Mouse (Mus musculus) embryonic facial prominence, embryonic 14.5 days (tissue): ENCODE measurements at regions not wholly inside any gene's neighbourhood (a gene's known extent, or its start where the extent isn't known, plus 50 kb on each side); places are given as distances from the start of the nearest gene placed in this dataset.

Experiments
- ATAC-seq: fragments of 200-750 bp; cut with Nextera tagmentation; 2 replicates; pipeline ENCODE4 v1.8.0; 2017; ENCODE audit warnings: low read depth, moderate number of reproducible peaks, moderate TSS enrichment
- DNase-seq: peaks from one replicate; pipeline ENCODE4 v3.0.0-alpha.2; 2015; ENCODE audit warnings: low spot score
- H3K27ac ChIP-seq: fragments of 300-500 bp; sonication (generic); replicated peaks from 2 replicates; pipeline ENCODE4 v1.5.1; 2014; ENCODE audit warnings: low read depth, mild to moderate bottlenecking, low read length, moderate library complexity
- H3K27me3 ChIP-seq: fragments of 300-500 bp; sonication (generic); replicated peaks from 2 replicates; pipeline ENCODE4 v1.6.1; 2014; ENCODE audit warnings: low read length; ENCODE audit not compliant: control insufficient read depth, insufficient read depth
- H3K36me3 ChIP-seq: fragments of 300-500 bp; sonication (generic); 2 replicates; pipeline ENCODE4 v1.6.1; 2014; ENCODE audit warnings: low read length, mixed read lengths; ENCODE audit not compliant: control insufficient read depth, insufficient read depth
- H3K4me1 ChIP-seq: fragments of 300-500 bp; sonication (generic); 2 replicates; pipeline ENCODE4 v1.6.1; 2014; ENCODE audit warnings: antibody characterized with exemption, low read length; ENCODE audit not compliant: control insufficient read depth, insufficient read depth
- H3K4me2 ChIP-seq: fragments of 300-500 bp; sonication (generic); 2 replicates; pipeline ENCODE4 v1.6.1; 2014; ENCODE audit warnings: low read depth, mild to moderate bottlenecking, low read length, moderate library complexity, mixed read lengths
- H3K4me3 ChIP-seq: fragments of 300-500 bp; sonication (generic); 2 replicates; pipeline ENCODE4 v1.5.1; 2014; ENCODE audit warnings: low read depth, mild to moderate bottlenecking, low read length
- H3K9ac ChIP-seq: fragments of 300-500 bp; sonication (generic); 2 replicates; pipeline ENCODE4 v1.6.1; 2014; ENCODE audit warnings: low read depth, mild to moderate bottlenecking, low read length, moderate library complexity, mixed read lengths
- H3K9me3 ChIP-seq: fragments of 300-500 bp; sonication (generic); 2 replicates; pipeline ENCODE4 v1.6.1; 2016; ENCODE audit warnings: low read length; ENCODE audit not compliant: control insufficient read depth
- WGBS: fragments of 180-500 bp; shearing (Covaris S2); extraction: QIAGEN DNeasy Blood & Tissue Kit; methylation state at CpG from one replicate; pipeline ENCODE4 v1.1.7; 2014; 5-methylcytosine and 5-hydroxymethylcytosine counted together

DNA sequence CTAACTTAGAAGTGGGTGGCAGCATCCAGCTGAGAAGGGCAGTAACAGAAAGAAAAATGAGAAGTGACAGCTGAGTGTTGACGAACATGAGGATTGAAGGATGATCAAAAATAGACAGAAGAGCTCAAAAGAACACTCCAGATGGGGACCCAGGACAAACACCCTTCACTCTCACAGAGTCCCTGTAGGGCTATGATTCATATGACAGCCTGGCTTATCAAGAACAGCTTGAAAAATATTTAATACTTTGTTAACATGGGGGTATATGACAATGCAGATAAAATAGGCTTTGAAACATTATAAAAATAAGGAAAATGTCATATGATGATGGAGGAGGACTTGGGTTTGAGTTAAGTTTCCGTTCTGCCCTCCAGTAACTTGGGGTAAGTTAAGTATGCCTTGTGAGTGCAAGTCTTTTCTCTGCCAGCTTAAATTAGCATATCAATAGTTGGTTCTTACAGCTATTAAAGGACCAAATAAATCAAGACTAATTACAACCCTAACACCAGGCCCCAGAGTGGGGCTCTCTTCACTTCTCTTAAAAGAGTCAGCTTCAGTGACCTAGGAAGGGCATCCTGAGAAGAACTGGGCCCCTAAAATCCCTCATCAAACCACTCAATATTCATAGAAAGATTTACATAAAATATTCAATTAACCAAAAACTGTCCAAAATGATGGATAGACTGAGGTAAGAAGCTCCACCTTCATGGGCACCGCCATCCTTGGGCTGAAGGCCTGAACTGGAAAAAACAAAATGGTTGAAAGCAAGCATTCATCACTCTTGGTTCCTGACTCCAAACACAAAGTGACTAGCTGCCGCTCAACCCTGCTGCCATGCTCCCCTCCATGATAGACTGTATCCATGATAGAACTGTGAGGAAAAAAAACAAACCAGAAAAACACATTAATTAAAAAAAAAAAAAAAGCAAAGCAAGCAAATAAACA, 198.6 kb upstream of the Gcfc2 start:
- H3K4me1 ChIP-seq, result no peaks in the 10 kb centered on the region
- no peaks in the 10 kb centered on the region for H3K36me3 ChIP-seq
- ATAC-seq, result no peak
- H3K9me3 ChIP-seq, result no peaks in the 10 kb centered on the region
- H3K9ac ChIP-seq, result no peak overlapping the region
- no peak overlapping the region for H3K4me3 ChIP-seq
- H3K4me2 ChIP-seq, result no peak overlapping the region
- no peaks in the 10 kb centered on the region for H3K27me3 ChIP-seq
- no peak for DNase-seq
- 78% methylated on average over 4 of the region's 4 CpGs for WGBS
- H3K27ac ChIP-seq, result no peak overlapping the region

DNA sequence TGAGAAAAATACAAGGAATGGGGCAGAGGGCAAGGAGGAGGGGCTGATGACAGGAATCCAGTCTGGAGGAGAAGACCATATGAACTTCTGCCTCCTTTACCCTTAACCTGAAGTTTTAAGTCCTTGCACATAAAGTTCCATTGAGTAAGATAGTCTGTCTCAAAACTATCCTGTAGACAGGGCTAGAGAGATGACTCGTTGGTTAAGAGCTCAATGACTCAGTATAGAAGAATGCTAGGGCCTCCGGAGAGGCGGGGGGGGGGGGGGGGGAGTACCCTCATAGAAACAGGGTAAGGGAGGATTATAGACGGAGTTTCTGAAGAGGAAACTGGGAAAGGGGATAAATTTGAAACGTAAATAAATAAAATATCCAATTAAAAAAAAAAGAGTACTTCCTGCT, 191.8 kb upstream of the Gcfc2 start:
- Histone ChIP-seq H3K36me3 (no peaks in the 10 kb centered on the region), H3K9ac (no peak overlapping the region), H3K4me2 (no peak overlapping the region), H3K4me1 (no peaks in the 10 kb centered on the region), H3K27me3 (no peaks in the 10 kb centered on the region), H3K27ac (no peak overlapping the region), H3K4me3 (no peak overlapping the region), H3K9me3 (no peaks in the 10 kb centered on the region)
- 60% methylated on average over 5 of the region's 5 CpGs for WGBS
- ATAC-seq (no peak), DNase-seq (no peak)

DNA sequence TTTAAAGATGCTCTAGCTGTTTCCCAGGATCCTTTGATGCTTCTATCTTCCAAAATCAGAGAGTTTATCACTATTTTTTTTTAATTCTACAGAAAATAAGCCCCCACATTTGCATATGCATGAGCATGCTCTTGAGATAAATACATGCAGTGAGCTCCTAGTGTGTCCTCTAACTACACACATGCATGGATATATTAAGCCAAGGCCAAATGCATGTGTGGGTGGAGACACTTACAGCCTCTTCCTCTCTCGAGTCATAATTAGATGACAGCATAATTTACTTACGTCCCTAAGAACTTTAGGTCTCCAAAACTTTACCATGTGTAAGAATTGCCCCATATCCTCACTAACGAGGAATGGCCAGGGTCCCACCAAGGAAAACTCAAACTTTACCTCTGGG, 189.9 kb upstream of the Gcfc2 start:
- Histone ChIP-seq H3K9me3 (no peaks in the 10 kb centered on the region), H3K9ac (no peak overlapping the region), H3K4me1 (no peaks in the 10 kb centered on the region), H3K4me2 (no peak overlapping the region), H3K36me3 (no peaks in the 10 kb centered on the region), H3K4me3 (no peak overlapping the region), H3K27me3 (no peaks in the 10 kb centered on the region), H3K27ac (no peak overlapping the region)
- DNase-seq (no peak), ATAC-seq (no peak)
- WGBS, result 69% methylated on average over 3 of the region's 3 CpGs

DNA sequence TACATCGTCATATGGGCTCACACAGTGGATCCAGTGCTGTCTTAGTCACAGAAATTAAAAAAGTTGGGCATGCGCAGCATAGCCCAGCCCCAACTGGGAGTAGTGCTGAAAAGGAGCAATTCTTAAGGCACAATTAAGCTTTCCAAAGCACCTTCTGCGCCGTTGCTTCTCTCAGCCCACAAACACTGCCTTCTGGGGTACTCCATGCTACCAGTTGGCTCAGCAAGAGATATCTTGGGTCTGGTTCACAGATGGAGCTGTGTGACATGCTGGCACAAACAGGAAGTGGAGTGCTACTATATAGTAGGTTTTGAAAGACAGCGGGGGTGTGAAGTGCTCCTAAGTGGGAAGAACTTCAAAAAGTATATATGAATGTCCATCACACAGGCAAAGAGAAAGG, 185.0 kb upstream of the Gcfc2 start:
- Histone ChIP-seq H3K4me2 (no peak overlapping the region), H3K9ac (no peak overlapping the region), H3K27me3 (no peaks in the 10 kb centered on the region), H3K4me3 (no peak overlapping the region), H3K36me3 (no peaks in the 10 kb centered on the region), H3K9me3 (no peaks in the 10 kb centered on the region), H3K27ac (no peak overlapping the region), H3K4me1 (no peaks in the 10 kb centered on the region)
- DNase-seq (no peak), ATAC-seq (no peak)
- 84% methylated on average over 5 of the region's 5 CpGs for WGBS

DNA sequence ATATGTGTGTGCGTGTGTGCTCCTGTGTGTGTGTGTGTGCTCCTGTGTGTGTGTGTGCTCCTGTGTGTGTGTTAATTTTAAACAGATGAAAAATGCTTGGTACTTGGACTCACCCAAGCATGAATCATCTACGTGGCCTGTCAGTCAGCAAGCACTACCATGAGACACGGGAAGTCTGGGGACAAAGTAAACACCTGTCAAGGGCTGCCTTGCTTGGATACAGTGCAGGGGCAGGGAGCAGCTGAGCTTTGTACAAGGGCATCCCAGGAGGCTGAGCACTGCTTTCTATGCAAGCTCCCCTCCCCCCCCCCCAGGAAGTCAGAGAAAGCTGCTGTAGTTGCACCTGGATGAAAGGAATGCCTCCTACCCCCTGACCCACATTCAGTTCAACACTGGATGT, 173.8 kb upstream of the Gcfc2 start:
- ATAC-seq, result peak; percentile 77; the same call in 1 of the 2 replicates

DNA sequence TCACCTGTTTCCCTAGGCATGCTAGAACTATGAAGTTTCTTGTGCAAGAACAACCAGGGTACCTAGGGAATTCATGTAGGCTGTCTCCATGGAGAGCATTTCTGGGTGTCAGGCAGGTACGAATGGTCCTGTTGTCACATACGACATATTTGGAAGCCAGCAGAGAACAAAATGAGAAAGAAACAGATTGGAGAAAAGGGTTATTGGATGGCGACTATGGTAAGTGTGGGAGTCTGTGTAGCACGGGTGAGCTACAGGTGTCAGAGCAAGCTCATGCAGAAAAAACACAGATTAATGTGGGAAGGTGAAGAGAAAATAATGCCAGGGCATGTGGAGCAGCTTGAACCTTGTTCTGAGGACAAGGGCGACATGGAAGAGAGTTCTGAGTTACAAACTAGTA, 171.8 kb upstream of the Gcfc2 start:
- no peaks in the 10 kb centered on the region for H3K27me3 ChIP-seq
- no peaks in the 10 kb centered on the region for H3K4me1 ChIP-seq
- no peak overlapping the region for H3K4me2 ChIP-seq
- H3K36me3 ChIP-seq, result no peaks in the 10 kb centered on the region
- no peak for DNase-seq
- H3K9ac ChIP-seq, result no peak overlapping the region
- no peaks in the 10 kb centered on the region for H3K9me3 ChIP-seq
- no peak overlapping the region for H3K27ac ChIP-seq
- no peak for ATAC-seq
- no peak overlapping the region for H3K4me3 ChIP-seq
- WGBS, result 91% methylated on average over 5 of the region's 5 CpGs

More for the DNA sequence above, 173.8 kb upstream of the Gcfc2 start:
- 52% methylated on average over 3 of the region's 3 CpGs for WGBS
- Histone ChIP-seq H3K4me3 (no peak overlapping the region), H3K4me2 (no peak overlapping the region), H3K9me3 (no peaks in the 10 kb centered on the region), H3K27me3 (no peaks in the 10 kb centered on the region), H3K9ac (no peak overlapping the region), H3K4me1 (no peaks in the 10 kb centered on the region), H3K27ac (no peak overlapping the region), H3K36me3 (no peaks in the 10 kb centered on the region)
- DNase-seq, result peak; percentile 32

DNA sequence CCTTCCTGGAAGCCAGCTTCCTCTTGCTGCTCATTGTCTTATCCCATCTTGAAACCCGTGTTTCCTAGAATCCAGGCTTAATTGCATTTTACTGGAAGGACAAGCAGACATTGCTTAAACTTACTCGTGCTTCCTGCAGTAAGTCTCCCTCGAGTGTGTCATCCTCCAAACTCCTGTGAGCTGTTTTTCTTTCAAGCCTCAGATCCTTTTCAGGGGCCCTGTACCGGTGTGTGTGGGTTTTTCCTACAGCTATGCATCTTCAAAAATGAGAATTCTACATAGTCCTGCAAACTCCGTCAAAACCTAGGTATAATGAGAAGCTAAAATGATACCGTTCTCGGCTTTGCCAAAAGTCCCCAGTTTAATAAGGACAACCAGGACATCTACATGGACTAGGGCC, 167.2 kb upstream of the Gcfc2 start:
- Histone ChIP-seq H3K9ac (no peak overlapping the region), H3K36me3 (no peaks in the 10 kb centered on the region), H3K27me3 (no peaks in the 10 kb centered on the region), H3K9me3 (no peaks in the 10 kb centered on the region), H3K4me2 (no peak overlapping the region), H3K4me1 (no peaks in the 10 kb centered on the region), H3K4me3 (no peak overlapping the region), H3K27ac (no peak overlapping the region)
- no peak for ATAC-seq
- DNase-seq, result no peak
- WGBS, result 80% methylated on average over 7 of the region's 7 CpGs

DNA sequence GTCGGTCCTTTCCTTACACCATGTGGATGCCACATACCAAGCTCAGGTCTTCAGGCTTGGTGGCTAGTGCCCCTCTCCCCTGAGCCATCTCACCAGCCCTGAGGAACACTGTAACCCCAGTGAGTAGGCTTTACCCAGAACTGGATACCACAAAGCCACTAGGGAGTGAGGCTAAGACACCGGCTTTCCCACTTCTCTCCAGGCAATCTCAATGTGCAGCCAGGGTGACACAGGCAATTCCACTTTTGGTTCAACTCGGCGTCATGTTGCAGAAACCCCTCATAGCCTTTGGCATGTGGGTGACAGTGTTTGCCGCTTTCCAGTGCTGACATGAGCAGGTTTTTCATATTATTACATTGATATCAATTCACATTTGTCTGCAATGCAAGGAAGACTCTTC, 164.6 kb upstream of the Gcfc2 start:
- Histone ChIP-seq H3K4me2 (no peak overlapping the region), H3K27ac (no peak overlapping the region), H3K9me3 (no peaks in the 10 kb centered on the region), H3K4me3 (no peak overlapping the region), H3K36me3 (no peaks in the 10 kb centered on the region), H3K4me1 (no peaks in the 10 kb centered on the region), H3K9ac (no peak overlapping the region), H3K27me3 (no peaks in the 10 kb centered on the region)
- DNase-seq (no peak), ATAC-seq (no peak)
- 87% methylated on average over 5 of the region's 5 CpGs for WGBS

DNA sequence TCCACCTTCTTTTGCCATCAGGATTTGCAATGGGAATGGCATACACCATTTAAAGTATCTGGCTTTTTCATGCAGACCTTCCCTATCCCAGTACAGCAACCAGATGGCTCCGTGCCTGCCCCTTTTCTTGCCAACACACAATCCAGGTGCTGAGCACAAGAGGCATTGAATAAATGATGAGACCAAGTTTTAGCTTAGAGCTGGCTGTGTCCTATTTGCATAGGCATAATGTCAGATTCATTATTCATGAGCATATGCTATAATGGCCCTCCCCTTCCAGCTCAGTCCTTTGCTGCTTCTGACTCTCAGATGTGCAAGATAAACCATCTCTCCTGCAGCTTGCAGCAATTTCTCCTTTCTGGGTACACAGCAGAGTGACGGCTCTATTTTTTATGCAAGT, 163.3 kb upstream of the Gcfc2 start:
- no peaks in the 10 kb centered on the region for H3K4me1 ChIP-seq
- H3K4me2 ChIP-seq, result no peak overlapping the region
- DNase-seq, result no peak
- H3K4me3 ChIP-seq, result no peak overlapping the region
- H3K9ac ChIP-seq, result no peak overlapping the region
- no peaks in the 10 kb centered on the region for H3K36me3 ChIP-seq
- 68% methylated on average over 2 of the region's 2 CpGs for WGBS
- H3K27ac ChIP-seq, result no peak overlapping the region
- H3K27me3 ChIP-seq, result no peaks in the 10 kb centered on the region
- no peaks in the 10 kb centered on the region for H3K9me3 ChIP-seq
- ATAC-seq, result no peak
